Mouse (Mus musculus) CH12.LX (cell line): ENCODE data around the gene Ogdh. TPM values are rescaled to one million over a fixed set of nuclear protein-coding genes. Genes with fewer than 3 reads are reported as not detected.

ENCODE experiments used
- DNase-seq: peaks from one replicate; pipeline ENCODE4 v3.0.0-alpha.2; 2013; ENCODE audit errors: extremely low read depth
- H3K27ac ChIP-seq: 2 replicates; pipeline ENCODE4 v1.5.1; 2012; ENCODE audit warnings: low read depth, mild to moderate bottlenecking, control low read depth, moderate library complexity; ENCODE audit not compliant: insufficient read depth
- H3K27me3 ChIP-seq: replicated peaks from 2 replicates; pipeline ENCODE3; 2012; ENCODE audit warnings: inconsistent platforms
- H3K36me3 ChIP-seq, 2 experiments: replicated peaks in 1 of 2; 2 replicates each; pipeline versions ENCODE3 to v1.6.1; 2012; ENCODE audit warnings: inconsistent platforms in 1 of 2, low read length in 1 of 2, mild to moderate bottlenecking in 1 of 2, mixed read lengths in 1 of 2, moderate library complexity in 1 of 2; ENCODE audit not compliant: control insufficient read depth in 1 of 2, insufficient read depth in 1 of 2
- H3K4me1 ChIP-seq, 2 experiments: 2 replicates each; pipeline ENCODE4 v1.6.1; 2012; ENCODE audit warnings: inconsistent platforms in 1 of 2, moderate library complexity in 1 of 2; ENCODE audit not compliant: insufficient read depth in 2 of 2, control insufficient read depth in 1 of 2
- H3K4me2 ChIP-seq: 2 replicates; pipeline ENCODE4 v1.6.1; 2012; ENCODE audit warnings: low read depth, mild to moderate bottlenecking, control low read depth; ENCODE audit not compliant: poor library complexity, insufficient read depth, severe bottlenecking
- H3K4me3 ChIP-seq, 3 experiments: fragments of 150-350 bp in 1 of 3; sonication (generic) in 1 of 3; replicated peaks in 1 of 3; 2 replicates each; pipeline versions ENCODE3 to v1.5.1; 2011 to 2012; ENCODE audit warnings: low read depth in 2 of 3, low read length in 2 of 3, mild to moderate bottlenecking in 2 of 3, moderate library complexity in 2 of 3, control low read depth in 1 of 3, improper control_type of control experiment in 1 of 3, inconsistent platforms in 1 of 3, mixed read lengths in 1 of 3; ENCODE audit not compliant: poor library complexity in 1 of 3
- H3K79me2 ChIP-seq: replicated peaks from 2 replicates; pipeline ENCODE4 v1.6.1; 2012; ENCODE audit warnings: mild to moderate bottlenecking, moderate library complexity; ENCODE audit not compliant: control insufficient read depth, poor library complexity, insufficient read depth, severe bottlenecking; ENCODE audit errors: extremely low read depth
- H3K9ac ChIP-seq: 2 replicates; pipeline ENCODE4 v1.6.1; 2012; ENCODE audit warnings: low read depth, mild to moderate bottlenecking, control low read depth, moderate library complexity; ENCODE audit not compliant: insufficient read depth
- H3K9me3 ChIP-seq: replicated peaks from 2 replicates; pipeline ENCODE3; 2012; ENCODE audit warnings: low read length, inconsistent platforms, mixed read lengths
- BHLHE40 ChIP-seq: IDR thresholded peaks from 2 replicates; pipeline ENCODE4 v1.6.1; 2011; ENCODE audit warnings: mild to moderate bottlenecking, low read depth, low read length, improper control_type of control experiment
- CHD2 ChIP-seq: IDR thresholded peaks from 2 replicates; pipeline ENCODE4 v1.6.1; 2011; ENCODE audit warnings: low read length, improper control_type of control experiment
- CTCF ChIP-seq, 2 experiments: IDR thresholded peaks in 1 of 2; conservative IDR thresholded peaks in 1 of 2; 2 replicates each; pipeline ENCODE4 v1.5.1; 2011 to 2012; ENCODE audit warnings: low read depth in 2 of 2, low read length in 2 of 2, improper control_type of control experiment in 1 of 2, inconsistent platforms in 1 of 2, mild to moderate bottlenecking in 1 of 2, moderate library complexity in 1 of 2
- E2F4 ChIP-seq: IDR thresholded peaks from 2 replicates; pipeline ENCODE4 v1.6.1; 2011; ENCODE audit warnings: low read depth, low read length, improper control_type of control experiment; ENCODE audit not compliant: insufficient replicate concordance
- ELF1 ChIP-seq: IDR thresholded peaks from 2 replicates; pipeline ENCODE4 v1.6.1; 2014; ENCODE audit warnings: low read depth, mild to moderate bottlenecking, inconsistent platforms, low read length, improper control_type of control experiment
- EP300 ChIP-seq: IDR thresholded peaks from 2 replicates; pipeline ENCODE4 v1.6.1; 2011; ENCODE audit warnings: low read length, improper control_type of control experiment
- ETS1 ChIP-seq: conservative IDR thresholded peaks from 2 replicates; pipeline ENCODE4 v1.6.1; 2012; ENCODE audit warnings: low read depth, mild to moderate bottlenecking, inconsistent platforms, low read length, improper control_type of control experiment, moderate library complexity
- GABPA ChIP-seq: IDR thresholded peaks from 2 replicates; pipeline ENCODE4 v1.6.1; 2012; ENCODE audit warnings: low read depth, low read length, improper control_type of control experiment, inconsistent platforms; ENCODE audit not compliant: insufficient replicate concordance
- JUN ChIP-seq: IDR thresholded peaks from 2 replicates; pipeline ENCODE4 v1.6.1; 2011; ENCODE audit warnings: low read depth, mild to moderate bottlenecking, low read length, improper control_type of control experiment, moderate library complexity; ENCODE audit not compliant: insufficient read depth
- JUND ChIP-seq: conservative IDR thresholded peaks from 2 replicates; pipeline ENCODE4 v1.6.1; 2011; ENCODE audit warnings: low read depth, low read length, improper control_type of control experiment
- KAT2A ChIP-seq: IDR thresholded peaks from 2 replicates; pipeline ENCODE4 v1.6.1; 2012; ENCODE audit warnings: low read length, improper control_type of control experiment, inconsistent platforms; ENCODE audit not compliant: insufficient replicate concordance
- MAX ChIP-seq: IDR thresholded peaks from 2 replicates; pipeline ENCODE4 v1.6.1; 2011; ENCODE audit warnings: low read length, improper control_type of control experiment
- MAZ ChIP-seq: IDR thresholded peaks from 2 replicates; pipeline ENCODE4 v1.6.1; 2012; ENCODE audit warnings: low read depth, mild to moderate bottlenecking, inconsistent platforms, low read length, improper control_type of control experiment, moderate library complexity
- MEF2A ChIP-seq: IDR thresholded peaks from 2 replicates; pipeline ENCODE4 v1.6.1; 2014; ENCODE audit warnings: low read depth, mild to moderate bottlenecking, inconsistent platforms, low read length, improper control_type of control experiment, borderline replicate concordance
- MYC ChIP-seq: IDR thresholded peaks from 2 replicates; pipeline ENCODE4 v1.6.1; 2011; ENCODE audit warnings: low read depth, mild to moderate bottlenecking, improper control_type of control experiment, low read length
- NELFE ChIP-seq: IDR thresholded peaks from 2 replicates; pipeline ENCODE4 v1.6.1; 2011; ENCODE audit warnings: low read depth, low read length, improper control_type of control experiment
- NRF1 ChIP-seq: IDR thresholded peaks from 2 replicates; pipeline ENCODE4 v1.6.1; 2014; ENCODE audit warnings: low read depth, mild to moderate bottlenecking, inconsistent platforms, low read length, improper control_type of control experiment, moderate library complexity
- PAX5 ChIP-seq: IDR thresholded peaks from 2 replicates; pipeline ENCODE4 v1.6.1; 2012; ENCODE audit warnings: low read length, inconsistent platforms, mixed read lengths
- POLR2A ChIP-seq: IDR thresholded peaks from 2 replicates; pipeline ENCODE4 v1.6.1; 2011; ENCODE audit warnings: low read depth, mild to moderate bottlenecking, improper control_type of control experiment, low read length
- POLR2AphosphoS2 ChIP-seq: IDR thresholded peaks from 2 replicates; pipeline ENCODE4 v1.6.1; 2011; ENCODE audit warnings: low read depth, low read length, improper control_type of control experiment
- RAD21 ChIP-seq: IDR thresholded peaks from 2 replicates; pipeline ENCODE4 v1.6.1; 2011; ENCODE audit warnings: low read depth, mild to moderate bottlenecking, low read length, improper control_type of control experiment, moderate library complexity
- RCOR1 ChIP-seq: conservative IDR thresholded peaks from 2 replicates; pipeline ENCODE4 v1.6.1; 2012; ENCODE audit warnings: low read depth, mild to moderate bottlenecking, inconsistent platforms, low read length, improper control_type of control experiment
- SMC3 ChIP-seq: IDR thresholded peaks from 2 replicates; pipeline ENCODE4 v1.6.1; 2011; ENCODE audit warnings: low read depth, low read length, improper control_type of control experiment
- TBP ChIP-seq: conservative IDR thresholded peaks from 2 replicates; pipeline ENCODE4 v1.6.1; 2011; ENCODE audit warnings: low read depth, low read length, improper control_type of control experiment
- TCF12 ChIP-seq: IDR thresholded peaks from 2 replicates; pipeline ENCODE4 v1.6.1; 2014; ENCODE audit warnings: low read depth, mild to moderate bottlenecking, inconsistent platforms, low read length, improper control_type of control experiment
- USF1 ChIP-seq: IDR thresholded peaks from 2 replicates; pipeline ENCODE4 v1.6.1; 2014; ENCODE audit warnings: low read depth, mild to moderate bottlenecking, inconsistent platforms, low read length, improper control_type of control experiment
- USF2 ChIP-seq: conservative IDR thresholded peaks from 2 replicates; pipeline ENCODE4 v1.6.1; 2011; ENCODE audit warnings: low read depth, low read length, improper control_type of control experiment
- ZMIZ1 ChIP-seq: IDR thresholded peaks from 2 replicates; pipeline ENCODE4 v1.6.1; 2012; ENCODE audit warnings: low read depth, mild to moderate bottlenecking, inconsistent platforms, low read length, improper control_type of control experiment
- dilution Hi-C: fragments of 300-500 bp; cut with MboI; formaldehyde crosslinking; loops from 2 replicates; pipeline ENCODE4 v1.14.3; 2020; ENCODE audit warnings: low sequenced_read_pairs; ENCODE audit not compliant: extremely low pct_unique_long_range_greater_than_20kb, extremely low pct_ligation_motif_present
- in situ Hi-C: fragments of 300-500 bp; cut with MboI; formaldehyde crosslinking; loops from 3 replicates; pipeline ENCODE4 v1.14.3; 2019; ENCODE audit warnings: low sequenced_read_pairs, low pct_ligation_motif_present, low pct_unique_long_range_greater_than_20kb, mixed read lengths
- polyA plus RNA-seq: library from polyadenylated mRNA; unstranded; fragments of >175 nt; gene quantifications from 2 replicates; pipeline ENCODE4 v1.2.1, GENCODE M21; 2012; ENCODE audit warnings: low read depth; ENCODE audit not compliant: insufficient read length
- total RNA-seq, 2 experiments: library from RNA; depleted of rRNA; stranded (reverse); fragments of 300-350 nt in 1 of 2; fragments of >200 nt in 1 of 2; gene quantifications; 2 replicates each; pipeline ENCODE4 v1.2.3; 2012 to 2014

The Ogdh gene
- total RNA-seq (2012; rRNA removed) (120 TPM in 2 replicates), total RNA-seq (2014; rRNA removed) (43.7 and 47.1 TPM in 2 replicates), polyA plus RNA-seq (157 and 173 TPM in 2 replicates)

GRCm38 (mm10) chr11:6291401-6292115 is at the start of gene Ogdh:
Gene Ogdh, plus strand, starts transcription at chr11:6291633.
- in situ Hi-C loops = no loop called here
- peaks cover 6 to 34% of the 10 kb centered on the region in 2 experiments; a peak in 3 of 4 replicates for H3K4me1 ChIP-seq

GRCm38 (mm10) chr11:6244707-6245106 is 46.7 kb upstream of the Ogdh start:
- H3K9me3 ChIP-seq = peaks cover 2% of the 10 kb centered on the region
- no peak for TF ChIP-seq EP300
- TF ChIP-seq ELF1 = no peak
- TF ChIP-seq, all 38 proteins: peak for 0
- H3K36me3 ChIP-seq = no peaks in the 10 kb centered on the region
- no peak for DNase-seq
- H3K9ac ChIP-seq = no peak overlapping the region
- H3K4me1 ChIP-seq = no peaks in the 10 kb centered on the region
- no peaks in the 10 kb centered on the region for H3K79me2 ChIP-seq
- in situ Hi-C loops = no loop called here
- H3K4me3 ChIP-seq = no peak overlapping the region
- H3K4me2 ChIP-seq = no peak overlapping the region
- dilution Hi-C loops = no loop called here
- no peaks in the 10 kb centered on the region for H3K27me3 ChIP-seq
- no peak overlapping the region for H3K27ac ChIP-seq

More at GRCm38 (mm10) chr11:6291401-6292115, at the start of gene Ogdh:
- H3K4me2 ChIP-seq = peak within 1 kb of the TSS; percentile 84
- H3K9me3 ChIP-seq = no peaks in the 10 kb centered on the region
- H3K36me3 ChIP-seq = peaks cover 2 to 13% of the 10 kb centered on the region in 2 experiments
- peak within 1 kb of the TSS; percentile 72 to 98 (median 83) for H3K4me3 ChIP-seq
- dilution Hi-C loops = no loop called here
- peaks cover 2% of the 10 kb centered on the region for H3K27me3 ChIP-seq
- H3K79me2 ChIP-seq = peaks cover 38% of the 10 kb centered on the region
- H3K9ac ChIP-seq = peak within 1 kb of the TSS; percentile 92
- H3K27ac ChIP-seq = peak within 1 kb of the TSS; percentile 90
- DNase-seq = peak; percentile 100
- TF ChIP-seq USF1 (peak; percentile 70), CHD2 (no peak), E2F4 (peak; percentile 95; the same call in 1 of the 2 replicates), ZMIZ1 (peak; percentile 77), TBP (peak; percentile 79; the same call in 1 of the 2 replicates), RCOR1 (no peak; the same call in 1 of the 2 replicates), JUND (peak; percentile 48; the same call in 1 of the 2 replicates), MAZ (peak; percentile 40; the same call in 1 of the 2 replicates), GABPA (peak; percentile 57), MYC (peak; percentile 65; the same call in 1 of the 2 replicates), POLR2AphosphoS2 (0 out of 2 replicates have a peak, but pooled peaks have one; percentile 7), BHLHE40 (peak; percentile 50; the same call in 1 of the 2 replicates), MAX (peak; percentile 84), JUN (no peak), RAD21 (no peak), ELF1 (peak; percentile 51; the same call in 1 of the 2 replicates), MEF2A (peak; percentile 54; the same call in 1 of the 2 replicates), CTCF (conservative IDR thresholded peaks at IDR 0.05 in 1 of 2, IDR thresholded peaks at IDR 0.05 in 1 of 2; ENCODE audit: low read depth in 2 of 2, low read length in 2 of 2) (no peak), NRF1 (peak; percentile 33; the same call in 1 of the 2 replicates), POLR2A (peak; percentile 97), ETS1 (peak; percentile 54), TCF12 (peak; percentile 74), PAX5 (no peak), USF2 (no peak), KAT2A (0 out of 2 replicates have a peak, but pooled peaks have one; percentile 28), SMC3 (no peak), NELFE (peak; percentile 82)
- TF ChIP-seq, all 38 proteins: peak for 19
